Mouse (Mus musculus): ENCODE measurements at regions not wholly inside any gene's neighbourhood (a gene's known extent, or its start where the extent isn't known, plus 50 kb on each side); places are given as distances from the start of the nearest gene placed in this dataset.

- peaks cover 4% of the 10 kb centered on the region for H3K4me1 ChIP-seq (replicated peaks; ENCODE audit: control insufficient read depth, insufficient read depth, low read length)
- no peak overlapping the region for H3K9ac ChIP-seq (ENCODE audit: low read depth, low read length)
- H3K4me3 ChIP-seq (ENCODE audit: low read depth, low read length), result no peak overlapping the region
- 85% methylated on average over 13 of the region's 13 CpGs for WGBS
- H3K27me3 ChIP-seq (replicated peaks; ENCODE audit: control insufficient read depth, insufficient read depth, low read length), result no peaks in the 10 kb centered on the region
- ATAC-seq (replicated peaks; ENCODE audit: low FRiP score), result no peak
- no peaks in the 10 kb centered on the region for H3K9me3 ChIP-seq (ENCODE audit: control insufficient read depth, low read length)
- no peak overlapping the region for H3K4me2 ChIP-seq
- no peaks in the 10 kb centered on the region for H3K36me3 ChIP-seq (ENCODE audit: control insufficient read depth, insufficient read depth, low read length)
- DNase-seq (ENCODE audit: low spot score), result no peak
- no peak overlapping the region for H3K27ac ChIP-seq (ENCODE audit: low read depth, low read length)
Measured at GRCm38 (mm10) chr10:119055199-119055785, 184.6 kb downstream of the Cand1 start.

- ATAC-seq (replicated peaks; ENCODE audit: low FRiP score), result no peak
Measured at GRCm38 (mm10) chr10:119054191-119055175, 184.5 kb upstream of the Dyrk2 start.

GRCm38 (mm10) chr10:119052441-119053041 lies 182.5 kb upstream of the Dyrk2 start:
- Histone ChIP-seq H3K9ac (ENCODE audit: low read depth, low read length) (no peak overlapping the region), H3K4me1 (replicated peaks; ENCODE audit: control insufficient read depth, insufficient read depth, low read length) (peaks cover 7% of the 10 kb centered on the region), H3K36me3 (ENCODE audit: control insufficient read depth, insufficient read depth, low read length) (no peaks in the 10 kb centered on the region), H3K9me3 (ENCODE audit: control insufficient read depth, low read length) (no peaks in the 10 kb centered on the region), H3K27me3 (replicated peaks; ENCODE audit: control insufficient read depth, insufficient read depth, low read length) (no peaks in the 10 kb centered on the region), H3K4me2 (no peak overlapping the region), H3K4me3 (ENCODE audit: low read depth, low read length) (no peak overlapping the region), H3K27ac (ENCODE audit: low read depth, low read length) (no peak overlapping the region; the same call in 1 of the 2 replicates)
- ATAC-seq (replicated peaks; ENCODE audit: low FRiP score) (no peak), DNase-seq (ENCODE audit: low spot score) (no peak)
- WGBS, result 71% methylated on average over 1 of the region's 1 CpGs

More at GRCm38 (mm10) chr10:119054191-119055175, 184.5 kb upstream of the Dyrk2 start:
- H3K27me3 ChIP-seq (replicated peaks; ENCODE audit: control insufficient read depth, insufficient read depth, low read length), result no peaks in the 10 kb centered on the region
- H3K36me3 ChIP-seq (ENCODE audit: control insufficient read depth, insufficient read depth, low read length), result no peaks in the 10 kb centered on the region
- H3K27ac ChIP-seq (ENCODE audit: low read depth, low read length), result no peak overlapping the region
- H3K4me3 ChIP-seq (ENCODE audit: low read depth, low read length), result no peak overlapping the region
- peaks cover 4% of the 10 kb centered on the region for H3K4me1 ChIP-seq (replicated peaks; ENCODE audit: control insufficient read depth, insufficient read depth, low read length)
- DNase-seq (ENCODE audit: low spot score), result no peak
- no peaks in the 10 kb centered on the region for H3K9me3 ChIP-seq (ENCODE audit: control insufficient read depth, low read length)
- 82% methylated on average over 22 of the region's 22 CpGs for WGBS
- H3K9ac ChIP-seq (ENCODE audit: low read depth, low read length), result no peak overlapping the region
- no peak overlapping the region for H3K4me2 ChIP-seq

GRCm38 (mm10) chr10:119051598-119051997 lies 181.6 kb upstream of the Dyrk2 start:
- no peak overlapping the region for H3K27ac ChIP-seq (ENCODE audit: low read depth, low read length)
- H3K4me3 ChIP-seq (ENCODE audit: low read depth, low read length), result no peak overlapping the region
- peaks cover 7% of the 10 kb centered on the region for H3K4me1 ChIP-seq (replicated peaks; ENCODE audit: control insufficient read depth, insufficient read depth, low read length)
- no peaks in the 10 kb centered on the region for H3K9me3 ChIP-seq (ENCODE audit: control insufficient read depth, low read length)
- no peak overlapping the region for H3K9ac ChIP-seq (ENCODE audit: low read depth, low read length)
- DNase-seq (ENCODE audit: low spot score) (no peak), ATAC-seq (replicated peaks; ENCODE audit: low FRiP score) (no peak)
- no peaks in the 10 kb centered on the region for H3K27me3 ChIP-seq (replicated peaks; ENCODE audit: control insufficient read depth, insufficient read depth, low read length)
- no peak overlapping the region for H3K4me2 ChIP-seq
- no peaks in the 10 kb centered on the region for H3K36me3 ChIP-seq (ENCODE audit: control insufficient read depth, insufficient read depth, low read length)
- 72% methylated on average over 2 of the region's 2 CpGs for WGBS

- Histone ChIP-seq H3K36me3 (ENCODE audit: control insufficient read depth, insufficient read depth, low read length) (no peaks in the 10 kb centered on the region), H3K4me3 (ENCODE audit: low read depth, low read length) (no peak overlapping the region), H3K9ac (ENCODE audit: low read depth, low read length) (no peak overlapping the region), H3K4me2 (no peak overlapping the region), H3K27me3 (replicated peaks; ENCODE audit: control insufficient read depth, insufficient read depth, low read length) (no peaks in the 10 kb centered on the region), H3K27ac (ENCODE audit: low read depth, low read length) (no peak overlapping the region), H3K4me1 (replicated peaks; ENCODE audit: control insufficient read depth, insufficient read depth, low read length) (peaks cover 7% of the 10 kb centered on the region), H3K9me3 (ENCODE audit: control insufficient read depth, low read length) (no peaks in the 10 kb centered on the region)
- peak; percentile 66 for ATAC-seq (replicated peaks; ENCODE audit: low FRiP score)
- WGBS, result 54% methylated on average over 18 of the region's 18 CpGs
- DNase-seq (ENCODE audit: low spot score), result no peak
Measured at GRCm38 (mm10) chr10:119050017-119050685, 180.1 kb upstream of the Dyrk2 start.

- Histone ChIP-seq H3K9ac (ENCODE audit: low read depth, low read length) (no peak overlapping the region), H3K4me3 (ENCODE audit: low read depth, low read length) (no peak overlapping the region), H3K36me3 (ENCODE audit: control insufficient read depth, insufficient read depth, low read length) (no peaks in the 10 kb centered on the region), H3K27me3 (replicated peaks; ENCODE audit: control insufficient read depth, insufficient read depth, low read length) (no peaks in the 10 kb centered on the region), H3K4me1 (replicated peaks; ENCODE audit: control insufficient read depth, insufficient read depth, low read length) (peaks cover 7% of the 10 kb centered on the region), H3K9me3 (ENCODE audit: control insufficient read depth, low read length) (no peaks in the 10 kb centered on the region), H3K27ac (ENCODE audit: low read depth, low read length) (no peak overlapping the region), H3K4me2 (no peak overlapping the region)
- ATAC-seq (replicated peaks; ENCODE audit: low FRiP score), result no peak; the same call in 1 of the 2 replicates
- whole genome bisulfite sequencing, result 37% methylated on average over 6 of the region's 6 CpGs
- DNase-seq (ENCODE audit: low spot score), result no peak
Measured at GRCm38 (mm10) chr10:119048643-119049420, 178.8 kb upstream of the Dyrk2 start.

- no peak for DNase-seq (ENCODE audit: low spot score)
- Histone ChIP-seq H3K36me3 (ENCODE audit: control insufficient read depth, insufficient read depth, low read length) (no peaks in the 10 kb centered on the region), H3K4me3 (ENCODE audit: low read depth, low read length) (no peak overlapping the region), H3K27ac (ENCODE audit: low read depth, low read length) (no peak overlapping the region), H3K9ac (ENCODE audit: low read depth, low read length) (no peak overlapping the region), H3K27me3 (replicated peaks; ENCODE audit: control insufficient read depth, insufficient read depth, low read length) (no peaks in the 10 kb centered on the region), H3K4me1 (replicated peaks; ENCODE audit: control insufficient read depth, insufficient read depth, low read length) (peaks cover 3% of the 10 kb centered on the region; the same call in 1 of the 2 replicates), H3K9me3 (ENCODE audit: control insufficient read depth, low read length) (no peaks in the 10 kb centered on the region), H3K4me2 (no peak overlapping the region)
- WGBS, result 88% methylated on average over 13 of the region's 13 CpGs
- ATAC-seq (replicated peaks; ENCODE audit: low FRiP score), result no peak
Measured at GRCm38 (mm10) chr10:119045059-119045458, 175.1 kb upstream of the Dyrk2 start.

GRCm38 (mm10) chr10:119043069-119043468 lies 173.1 kb upstream of the Dyrk2 start:
- H3K4me1 ChIP-seq (replicated peaks; ENCODE audit: control insufficient read depth, insufficient read depth, low read length), result no peaks in the 10 kb centered on the region; the same call in 1 of the 2 replicates

More at GRCm38 (mm10) chr10:119043069-119043468, 173.1 kb upstream of the Dyrk2 start:
- no peaks in the 10 kb centered on the region for H3K27me3 ChIP-seq (replicated peaks; ENCODE audit: control insufficient read depth, insufficient read depth, low read length)
- 90% methylated on average over 7 of the region's 7 CpGs for WGBS
- H3K4me3 ChIP-seq (ENCODE audit: low read depth, low read length), result no peak overlapping the region
- no peak for DNase-seq (ENCODE audit: low spot score)
- H3K9me3 ChIP-seq (ENCODE audit: control insufficient read depth, low read length), result no peaks in the 10 kb centered on the region
- no peak for ATAC-seq (replicated peaks; ENCODE audit: low FRiP score)
- H3K27ac ChIP-seq (ENCODE audit: low read depth, low read length), result no peak overlapping the region
- no peak overlapping the region for H3K4me2 ChIP-seq
- H3K9ac ChIP-seq (ENCODE audit: low read depth, low read length), result no peak overlapping the region
- no peaks in the 10 kb centered on the region for H3K36me3 ChIP-seq (ENCODE audit: control insufficient read depth, insufficient read depth, low read length)
